Mouse (Mus musculus) gastrocnemius, postnatal 10 days (tissue): ENCODE measurements around the gene Cxcl2. TPM values are rescaled to one million over a fixed set of nuclear protein-coding genes. Genes with fewer than 3 reads are reported as not detected.

Source experiments
- DNase-seq: peaks from one replicate; pipeline ENCODE4 v3.0.0; 2021; ENCODE audit warnings: mixed read lengths
- total RNA-seq, 2 experiments: library from RNA; stranded (reverse); gene quantifications; 2 replicates each; pipeline ENCODE4 v1.2.3; 2021

The Cxcl2 gene
- total RNA-seq, 2 experiments from 2014 or later = 0.25 TPM; not detected in 1

- DNase-seq = no peak
Measured at GRCm38 (mm10) chr5:90894231-90894630, 9.4 kb upstream of the Cxcl2 start.

- no peak for DNase-seq
Measured at GRCm38 (mm10) chr5:90897429-90897828, 6.2 kb upstream of the Cxcl2 start.

GRCm38 (mm10) chr5:90899308-90899707 lies 4.4 kb upstream of the Cxcl2 start:
- no peak for DNase-seq

DNA sequence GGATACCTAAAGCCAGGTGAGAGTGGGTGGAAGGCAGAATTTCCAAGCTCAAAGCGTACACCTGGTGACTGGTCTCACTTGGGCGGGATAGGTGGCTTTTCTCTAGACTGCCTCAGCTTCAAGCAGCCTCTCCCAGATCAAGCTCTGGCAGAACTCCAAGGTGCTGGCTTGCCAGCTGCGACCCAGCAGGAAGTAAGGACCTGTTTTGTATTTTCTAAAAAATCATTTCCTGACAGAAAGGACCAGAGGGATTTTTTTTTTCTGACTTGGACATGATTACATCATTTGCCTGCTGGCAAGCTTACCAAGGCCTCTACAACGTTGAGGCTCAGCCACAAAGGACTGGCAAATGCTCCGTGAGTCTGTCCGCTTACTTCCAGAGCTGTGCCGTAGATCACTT lies 3.5 kb upstream of the Cxcl2 start:
- peak; percentile 39 for DNase-seq

- no peak for DNase-seq
Measured at GRCm38 (mm10) chr5:90900688-90901087, 3.0 kb upstream of the Cxcl2 start.

DNA sequence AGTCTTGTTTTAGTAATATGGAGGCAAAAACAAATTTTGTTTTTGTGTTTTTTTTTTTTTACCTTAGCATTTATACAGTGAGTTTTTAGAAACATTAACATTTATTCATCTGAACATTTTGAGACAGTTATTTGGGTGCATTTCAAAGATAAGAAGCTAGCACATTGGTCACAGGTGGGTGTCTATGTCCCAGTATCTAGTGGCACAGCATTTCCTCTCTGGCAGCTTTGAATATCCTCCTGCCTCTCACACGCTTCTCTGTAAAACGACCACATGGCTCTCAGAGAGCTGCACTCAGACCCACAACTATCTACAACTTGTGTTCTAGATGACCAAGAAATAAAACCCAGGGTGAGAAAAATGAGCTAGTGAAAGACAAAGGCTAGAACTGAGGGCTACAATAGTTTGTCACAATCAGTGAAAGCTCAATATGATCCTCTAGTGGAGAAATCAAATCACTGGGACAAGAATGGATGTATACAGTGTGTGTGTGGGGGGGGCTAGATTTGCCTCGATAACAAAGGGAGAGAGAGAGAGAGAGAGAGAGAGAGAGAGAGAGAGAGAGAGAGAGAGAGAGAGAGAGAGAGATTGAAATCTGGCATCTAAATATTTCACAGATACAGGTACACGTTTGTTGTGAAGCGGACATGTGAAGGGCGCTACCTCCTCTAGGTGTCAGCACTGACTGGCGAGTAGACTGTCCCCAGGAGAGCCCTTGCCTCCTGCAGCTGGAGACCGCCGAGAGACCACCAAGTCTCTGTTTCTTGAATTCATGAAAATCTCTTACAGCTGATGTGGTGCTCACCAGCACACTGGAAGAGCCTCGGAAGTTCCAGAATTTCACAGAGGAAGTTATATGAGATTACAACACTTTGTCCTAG lies 1.1 kb upstream of the Cxcl2 start:
- DNase-seq = no peak

DNA sequence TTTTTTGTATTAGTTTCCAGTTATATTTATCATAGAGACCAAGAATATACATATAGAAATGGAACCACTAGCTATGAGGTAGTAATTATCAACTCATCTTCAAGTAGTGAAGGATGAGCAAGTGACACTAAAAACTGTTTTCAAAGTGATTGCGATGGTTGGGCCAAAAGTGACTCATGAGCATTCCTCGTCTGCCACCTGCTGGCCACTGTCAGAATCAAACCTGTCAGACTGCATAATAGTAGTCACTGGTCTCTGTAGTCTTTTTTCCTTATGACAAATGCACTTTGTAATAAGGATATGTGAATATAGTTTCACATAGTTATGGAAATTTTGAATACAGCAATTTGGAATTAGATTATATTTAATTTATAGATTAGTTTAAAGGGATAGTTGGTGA lies 5.3 kb downstream of the Cxcl2 start:
- peak; percentile 63 for DNase-seq

GRCm38 (mm10) chr5:90919495-90919894 lies 15.8 kb downstream of the Cxcl2 start:
- no peak for DNase-seq

DNA sequence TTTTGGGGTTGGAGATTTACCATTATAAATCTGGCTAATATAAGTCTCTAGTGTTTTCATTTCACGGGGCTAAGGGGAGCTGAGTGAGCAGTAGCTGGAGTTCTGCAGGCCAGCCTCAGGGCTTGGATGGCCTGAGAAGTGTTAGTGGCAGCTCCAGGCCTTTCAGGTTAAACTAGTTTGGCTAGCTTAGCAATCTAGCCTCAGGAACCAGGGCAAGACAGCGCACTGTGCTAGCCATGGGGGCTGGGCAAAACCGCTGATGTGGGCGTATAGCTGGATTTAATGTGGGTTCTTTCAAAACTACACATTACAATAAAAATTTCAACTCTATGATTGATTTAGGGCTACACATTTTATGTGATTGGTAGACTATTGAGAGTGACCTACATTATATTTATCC lies 19.3 kb downstream of the Cxcl2 start:
- DNase-seq = no peak

DNA sequence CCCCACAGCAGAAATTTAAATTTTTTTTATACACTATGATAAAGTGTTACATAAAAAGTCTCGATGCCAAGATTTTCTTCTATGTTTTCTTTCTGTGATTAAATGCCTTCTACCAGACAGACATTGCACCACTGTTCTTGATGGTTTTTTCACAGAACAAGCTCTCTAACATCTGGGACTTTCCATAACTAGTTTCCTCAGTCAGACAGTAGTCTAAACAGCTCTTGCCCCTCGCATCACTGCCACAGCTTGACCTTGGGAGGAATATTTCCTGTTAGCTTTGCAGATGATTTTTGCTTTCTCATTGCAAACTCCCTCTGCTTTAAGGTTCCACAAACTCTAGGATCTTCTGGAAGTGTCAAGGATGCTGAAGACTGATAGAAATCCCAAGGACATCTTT lies 26.9 kb downstream of the Cxcl2 start:
- no peak for DNase-seq

DNA sequence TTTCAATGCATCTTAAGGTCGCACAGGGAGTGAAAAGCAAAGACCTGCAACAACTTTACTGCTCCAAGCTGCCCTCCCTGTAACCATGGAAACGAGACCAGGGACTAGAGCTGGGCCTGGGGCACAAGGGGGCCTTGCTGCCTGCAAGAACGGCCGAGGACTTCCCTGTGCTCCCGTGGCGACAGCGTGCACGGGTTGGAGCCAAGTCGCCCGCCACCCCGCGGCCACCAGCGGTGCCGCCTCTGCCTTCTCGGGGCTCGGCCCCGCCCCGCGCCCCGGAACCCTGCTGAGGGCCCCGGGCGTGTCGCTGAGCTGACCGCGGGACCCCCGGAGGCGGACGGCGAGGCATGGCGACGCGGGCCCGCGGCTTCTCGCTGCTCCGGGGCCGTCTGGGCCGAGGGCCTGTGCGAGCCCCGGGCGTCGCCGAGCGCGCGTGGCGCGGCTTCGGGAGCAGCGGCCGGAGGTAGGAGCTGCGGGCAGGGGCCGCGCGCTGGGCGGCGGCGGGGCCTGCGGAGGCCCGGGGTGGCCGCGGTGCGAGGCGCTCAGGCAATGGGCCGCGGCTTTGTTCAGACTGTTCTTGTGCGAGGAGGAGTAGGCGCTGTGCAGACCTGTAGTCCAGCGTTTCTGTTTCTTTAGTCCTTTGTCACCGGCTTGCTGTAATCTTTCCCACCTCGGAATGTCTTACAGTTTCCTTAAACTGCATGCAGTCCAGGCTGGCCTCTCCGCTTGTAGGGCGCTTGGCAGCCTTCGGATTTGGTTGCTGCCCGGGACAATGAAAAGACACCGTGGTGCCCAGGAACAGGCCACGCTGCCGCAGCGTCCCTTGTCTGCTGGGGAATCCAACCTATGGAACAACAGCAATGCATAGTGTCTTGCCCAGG lies 27.5 kb downstream of the Cxcl2 start, which contains the start of gene Mthfd2l:
Gene Mthfd2l, plus strand, starts transcription at position 147 of the 881 bp plus-strand sequence.
- DNase-seq = peak; percentile 88

DNA sequence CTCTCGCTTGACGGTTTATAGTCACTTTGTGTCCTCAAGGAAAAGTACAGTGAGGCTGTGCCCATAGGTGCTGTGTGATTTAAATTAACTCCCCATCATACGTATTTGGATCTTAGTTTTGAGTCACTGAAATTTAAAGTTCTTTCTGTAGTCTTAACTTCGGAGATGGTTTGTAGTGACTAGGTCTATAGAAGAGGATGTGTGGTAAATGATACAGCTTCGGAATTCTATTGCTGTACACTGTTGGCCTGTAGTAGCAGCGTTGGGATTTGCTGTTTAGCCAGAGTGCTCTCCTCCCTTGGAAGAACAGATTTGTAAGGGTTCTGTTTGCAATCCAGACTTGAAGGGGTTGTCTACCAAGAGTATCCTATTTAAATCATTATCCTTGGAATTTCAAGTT lies 28.2 kb downstream of the Cxcl2 start:
- no peak for DNase-seq

- DNase-seq = no peak
Measured at GRCm38 (mm10) chr5:90936706-90937105, 33.0 kb downstream of the Cxcl2 start.

GRCm38 (mm10) chr5:90945453-90945852 lies 41.8 kb downstream of the Cxcl2 start:
- no peak for DNase-seq

GRCm38 (mm10) chr5:90949499-90949898 lies 45.8 kb downstream of the Cxcl2 start:
- no peak for DNase-seq

GRCm38 (mm10) chr5:90951475-90951874 lies 47.8 kb downstream of the Cxcl2 start:
- no peak for DNase-seq

- no peak for DNase-seq
Measured at GRCm38 (mm10) chr5:90952731-90953481, 49.2 kb downstream of the Cxcl2 start.

Other genes with a start within 250 kb of the Cxcl2 start
- gene Cxcl5, start 144.5 kb upstream of the Cxcl2 start, total RNA-seq = not detected
- gene Ppbp, start 135.4 kb upstream of the Cxcl2 start, total RNA-seq = 1 to 10 TPM in 1 of 2 experiments, under 1 TPM in 1; 0.31 to 3.3 TPM
- 10 to 100 TPM; 29.9 to 39.5 TPM for gene Pf4, start 131.4 kb upstream of the Cxcl2 start, total RNA-seq
- gene Cxcl3, start 117.8 kb upstream of the Cxcl2 start, total RNA-seq = not detected
- gene Cxcl15, start 109.3 kb upstream of the Cxcl2 start, total RNA-seq = not detected
- gene Cxcl1, start 12.6 kb upstream of the Cxcl2 start, total RNA-seq = under 1 TPM in 1 of 2 experiments, not detected in 1; 0.35 TPM
- 10 to 100 TPM; 13.5 to 17.0 TPM for gene Mthfd2l, start 27.2 kb downstream of the Cxcl2 start, total RNA-seq
- gene Epgn, start 123.6 kb downstream of the Cxcl2 start, total RNA-seq = under 1 TPM; 0.26 to 0.79 TPM
- gene Ereg, start 170.8 kb downstream of the Cxcl2 start, total RNA-seq = under 1 TPM in 1 of 2 experiments, not detected in 1; 0.07 TPM
- gene Areg, start 235.7 kb downstream of the Cxcl2 start, total RNA-seq = not detected